Mouse (Mus musculus) lung, adult 2 months (tissue): Measurements from ENCODE around the gene Grcc10. TPM values are rescaled to one million over a fixed set of nuclear protein-coding genes. Genes with fewer than 3 reads are reported as not detected.

Experiments used
- DNase-seq: peaks from one replicate; pipeline ENCODE4 v3.0.0; 2022
- H3K4me1 ChIP-seq: fragments of 200-500 bp; 2 replicates; pipeline ENCODE4 v1.6.1; 2011; ENCODE audit warnings: low read length; ENCODE audit not compliant: control insufficient read depth, insufficient read depth
- H3K4me3 ChIP-seq: fragments of 200-500 bp; replicated peaks from 2 replicates; pipeline ENCODE3; 2011; ENCODE audit warnings: low read depth, mild to moderate bottlenecking, control low read depth, low read length; ENCODE audit errors: extremely low read depth
- CTCF ChIP-seq: fragments of 200-500 bp; IDR thresholded peaks from 2 replicates; pipeline ENCODE4 v1.5.1; 2011; ENCODE audit warnings: mild to moderate bottlenecking, low read length, control low read depth; ENCODE audit not compliant: insufficient read depth
- POLR2A ChIP-seq: fragments of 200-500 bp; IDR thresholded peaks from 2 replicates; pipeline ENCODE4 v1.6.1; 2011; ENCODE audit warnings: low read depth, mild to moderate bottlenecking, control low read depth, low read length, borderline replicate concordance; ENCODE audit errors: extremely low read depth
- whole genome bisulfite sequencing: fragments of 180-500 bp; shearing (Covaris S2); methylation state at CpG from one replicate; pipeline ENCODE4 v1.1.7; 2018; 5-methylcytosine and 5-hydroxymethylcytosine counted together
- polyA plus RNA-seq: library from polyadenylated mRNA; depleted of rRNA; stranded (reverse); fragments of >200 nt; gene quantifications from 2 replicates; pipeline ENCODE4 v1.2.3, GENCODE M21; 2012; rRNA removed

Gene Grcc10
- polyA plus RNA-seq = 222 and 226 TPM in 2 replicates

DNA sequence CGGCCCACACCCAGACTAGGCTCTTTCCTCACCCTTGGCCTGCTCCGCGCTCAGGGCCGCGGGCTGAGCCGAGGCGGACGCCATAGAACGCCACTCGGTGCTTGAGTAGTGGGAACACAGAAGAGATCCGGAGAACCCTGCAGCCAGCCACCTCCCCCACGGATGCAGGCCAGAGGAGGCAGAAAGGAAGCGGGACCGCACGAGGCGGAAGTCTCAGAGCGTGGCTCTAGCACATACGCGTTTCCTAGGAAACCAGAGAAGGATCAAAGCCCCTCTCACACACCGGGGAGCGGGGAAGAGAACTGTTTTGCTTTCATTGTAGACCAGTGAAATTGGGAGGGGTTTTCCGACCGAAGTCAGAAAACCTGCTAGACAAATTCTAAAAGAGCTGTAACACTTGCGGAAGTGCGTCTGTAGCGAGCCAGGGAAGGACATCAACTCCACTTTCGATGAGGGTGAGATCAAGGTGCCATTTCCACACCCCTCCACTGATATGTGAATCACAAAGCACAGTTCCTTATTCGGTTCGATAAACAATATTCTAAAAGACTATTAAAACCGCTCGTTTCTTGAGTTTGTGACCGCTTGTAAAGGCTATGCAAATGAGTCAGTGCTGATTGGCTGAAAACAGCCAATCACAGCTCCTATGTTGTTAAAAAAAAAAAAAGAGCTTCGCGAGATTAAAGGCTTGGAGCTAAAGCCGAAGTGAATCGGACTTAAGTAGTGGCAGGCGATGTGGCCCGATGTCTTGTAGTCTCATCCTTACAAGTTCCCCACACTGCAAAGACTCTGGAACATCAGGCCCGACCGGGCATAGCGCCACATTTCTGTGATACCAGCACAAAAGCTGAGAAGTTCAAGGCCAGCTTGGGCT lies at the start of gene Grcc10:
TSS of gene Grcc10 (minus strand) at position 487 of the 874 bp plus-strand sequence.
- DNase-seq = peak; percentile 88
- WGBS = under 1% methylated on average over 41 of the region's 41 CpGs
- Histone ChIP-seq H3K4me3 (peak within 1 kb of the TSS; percentile 70), H3K4me1 (peaks cover 8% of the 10 kb centered on the region)
- TF ChIP-seq CTCF (no peak), POLR2A (peak; percentile 82; the same call in 1 of the 2 replicates)

DNA sequence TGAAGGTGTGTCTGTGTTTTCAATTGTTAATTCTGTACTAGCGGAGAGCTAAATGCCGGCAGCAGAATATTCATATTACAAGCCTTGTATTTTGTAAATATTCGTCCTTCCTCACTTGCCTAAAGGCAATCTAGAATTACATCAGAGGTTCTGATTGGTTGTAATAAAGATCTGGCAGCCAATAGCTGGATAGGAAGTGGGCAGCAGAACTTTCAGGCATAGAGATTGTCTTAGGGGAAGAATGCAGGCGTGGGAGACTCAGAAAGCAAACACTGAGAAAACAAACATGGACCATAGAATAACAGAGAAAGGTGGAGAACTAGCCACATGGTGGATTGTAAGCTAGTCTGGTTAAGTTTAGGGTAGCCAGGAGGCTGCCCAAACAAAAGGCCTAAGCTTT lies 48.9 kb upstream of the Grcc10 start:
- Histone ChIP-seq H3K4me3 (no peak overlapping the region), H3K4me1 (no peaks in the 10 kb centered on the region)
- TF ChIP-seq POLR2A = no peak
- no peak for TF ChIP-seq CTCF
- DNase-seq = no peak
- 51% methylated on average over 4 of the region's 4 CpGs for WGBS

DNA sequence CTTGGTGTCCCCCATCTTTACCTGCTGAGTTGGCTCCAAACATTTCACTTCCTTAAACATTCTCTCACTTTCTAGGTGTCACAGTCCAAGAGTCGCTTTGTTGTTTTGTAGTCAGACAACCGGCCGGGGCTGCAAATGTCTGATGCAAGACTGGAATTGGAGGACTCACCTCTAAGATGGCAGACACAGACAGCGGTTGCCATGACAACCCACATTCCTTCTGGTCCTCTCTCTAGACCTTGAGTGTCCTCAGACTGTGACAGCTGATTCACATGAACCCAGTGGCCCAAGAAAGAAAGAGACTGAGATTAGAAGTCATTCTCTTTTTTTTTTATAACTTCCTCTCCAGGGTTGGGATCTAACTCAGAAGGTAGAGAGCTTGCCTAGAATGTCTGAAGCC lies 48.3 kb upstream of the Grcc10 start:
- no peak for TF ChIP-seq POLR2A
- TF ChIP-seq CTCF = no peak
- WGBS = 74% methylated on average over 4 of the region's 4 CpGs
- DNase-seq = no peak
- Histone ChIP-seq H3K4me3 (no peak overlapping the region), H3K4me1 (no peaks in the 10 kb centered on the region)

DNA sequence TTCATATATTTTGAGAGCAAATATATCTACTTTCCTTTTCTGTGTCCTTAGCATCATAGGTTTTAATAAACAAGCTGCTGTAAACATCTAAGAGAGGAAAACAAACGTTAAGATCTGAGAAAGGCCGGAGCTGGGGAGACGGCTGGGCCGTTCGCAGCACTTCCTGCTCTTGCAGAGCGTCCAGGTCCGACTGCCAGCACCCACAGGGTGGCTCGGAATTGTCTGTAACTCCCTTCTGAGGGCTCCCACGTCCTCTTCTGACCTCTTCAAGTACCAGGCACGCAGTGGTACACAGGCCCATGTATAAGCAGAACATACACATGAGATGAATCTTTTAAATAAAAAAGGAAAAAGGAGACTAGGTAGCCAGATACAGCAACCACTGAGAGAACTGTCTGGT lies 46.5 kb upstream of the Grcc10 start:
- H3K4me3 ChIP-seq = no peak overlapping the region

DNA sequence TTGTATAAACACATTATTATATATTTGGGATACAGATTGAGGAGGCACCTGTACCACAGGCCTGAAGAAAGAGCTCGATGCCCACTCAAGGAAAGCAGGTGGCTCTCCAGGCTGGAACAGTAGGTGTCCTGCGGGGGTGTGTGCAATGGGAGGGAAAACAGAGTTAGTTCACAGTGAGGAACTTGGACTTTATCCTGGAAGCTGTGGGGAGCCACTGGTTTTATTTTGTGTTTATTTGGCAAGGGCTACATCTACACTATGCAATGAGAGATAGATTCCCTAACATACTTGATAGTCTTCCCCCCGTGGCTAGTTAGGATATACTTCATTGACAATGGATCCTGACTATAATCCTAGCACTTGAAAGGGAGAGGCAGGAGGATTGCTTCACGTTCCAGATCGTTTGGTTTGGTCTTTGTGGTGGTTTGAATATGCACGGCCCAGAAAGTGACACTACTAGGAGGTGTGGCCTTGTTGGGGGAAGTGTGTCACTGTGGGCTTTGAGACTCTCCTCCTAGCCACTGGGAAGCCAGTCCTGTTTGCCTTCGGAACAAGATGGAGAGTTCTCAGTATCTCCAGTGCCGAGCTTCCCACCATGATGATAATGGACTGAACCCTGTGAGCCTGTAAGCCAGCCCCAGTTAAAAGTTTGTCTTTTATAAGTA lies 45.7 kb upstream of the Grcc10 start:
- no peak for DNase-seq
- WGBS = 46% methylated on average over 8 of the region's 8 CpGs
- Histone ChIP-seq H3K4me1 (no peaks in the 10 kb centered on the region), H3K4me3 (no peak overlapping the region)
- TF ChIP-seq POLR2A (no peak), CTCF (no peak)

More for the DNA sequence above, 46.5 kb upstream of the Grcc10 start:
- TF ChIP-seq CTCF (no peak), POLR2A (no peak)
- no peak for DNase-seq
- 53% methylated on average over 10 of the region's 10 CpGs for WGBS
- no peaks in the 10 kb centered on the region for H3K4me1 ChIP-seq

DNA sequence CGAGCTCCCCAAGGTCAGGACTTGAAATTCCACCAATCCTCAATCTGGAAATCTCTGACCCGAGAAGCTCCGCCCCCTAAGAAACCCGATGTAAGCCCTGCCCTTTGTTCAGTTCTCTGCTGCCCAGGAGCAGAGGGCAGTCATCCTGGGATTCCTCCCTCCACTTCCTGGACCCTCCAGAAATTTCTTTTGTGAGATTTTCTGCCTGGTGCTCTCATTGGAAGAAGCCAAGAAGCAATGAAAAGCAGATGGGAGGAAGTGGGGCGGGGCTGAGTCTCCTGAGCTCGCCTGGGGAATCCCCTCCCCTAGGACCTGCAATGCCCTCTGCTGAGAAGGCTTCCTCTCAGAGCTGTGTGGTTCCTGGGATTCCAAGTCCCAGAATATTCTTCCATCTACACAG lies 41.3 kb upstream of the Grcc10 start:
- Histone ChIP-seq H3K4me1 (peaks cover 3% of the 10 kb centered on the region; the same call in 1 of the 2 replicates), H3K4me3 (no peak overlapping the region)
- peak; percentile 24 for DNase-seq
- no peak for TF ChIP-seq CTCF
- no peak for TF ChIP-seq POLR2A
- WGBS = 16% methylated on average over 6 of the region's 6 CpGs

DNA sequence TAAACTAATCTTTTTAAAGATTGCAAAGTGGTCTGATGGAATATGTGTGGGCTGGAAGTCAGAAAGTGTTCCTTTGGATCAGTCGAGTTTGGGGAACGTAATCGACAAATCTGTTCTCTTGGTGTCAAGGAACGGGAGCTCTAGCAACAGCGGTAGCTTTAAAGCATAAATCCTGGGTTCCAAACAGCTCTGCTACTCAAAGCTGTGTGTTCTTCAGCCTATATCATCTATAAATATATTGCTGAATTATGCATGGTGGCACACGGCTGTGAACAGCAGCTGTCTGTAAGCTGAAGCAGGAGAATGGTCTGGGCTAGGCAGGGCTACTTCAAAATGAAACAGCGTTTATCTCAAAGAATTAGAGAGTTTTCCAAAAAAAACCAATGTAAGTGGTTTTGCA lies 39.7 kb upstream of the Grcc10 start:
- no peak overlapping the region for H3K4me3 ChIP-seq
- 84% methylated on average over 7 of the region's 7 CpGs for WGBS
- TF ChIP-seq CTCF (no peak), POLR2A (no peak)
- peaks cover 3% of the 10 kb centered on the region; the same call in 1 of the 2 replicates for H3K4me1 ChIP-seq
- DNase-seq = no peak

DNA sequence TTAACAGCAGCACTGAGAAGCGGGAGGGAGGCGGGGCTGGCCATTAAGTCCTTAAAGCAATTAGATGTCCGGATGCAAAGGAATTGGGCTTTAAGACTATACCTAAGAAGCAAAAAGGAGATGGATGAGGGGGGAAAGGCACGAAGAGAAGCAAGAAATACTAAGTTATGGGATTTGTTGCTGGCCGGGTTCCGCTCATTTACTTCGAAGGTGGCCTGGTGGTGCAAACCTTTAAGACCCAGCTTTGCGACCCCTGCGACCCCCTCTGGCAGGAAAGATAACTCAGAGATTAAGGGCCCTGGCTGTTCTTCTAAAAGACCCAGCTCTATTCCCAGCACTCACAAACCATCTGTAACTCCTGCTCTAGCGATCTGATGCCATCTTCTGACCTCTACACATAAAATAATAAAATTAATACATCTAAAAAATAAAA lies 38.8 kb upstream of the Grcc10 start:
- WGBS = 14% methylated on average over 10 of the region's 10 CpGs
- TF ChIP-seq CTCF (no peak), POLR2A (no peak)
- DNase-seq = no peak
- Histone ChIP-seq H3K4me3 (peak overlapping the region; percentile 52), H3K4me1 (peaks cover 3% of the 10 kb centered on the region; the same call in 1 of the 2 replicates)

DNA sequence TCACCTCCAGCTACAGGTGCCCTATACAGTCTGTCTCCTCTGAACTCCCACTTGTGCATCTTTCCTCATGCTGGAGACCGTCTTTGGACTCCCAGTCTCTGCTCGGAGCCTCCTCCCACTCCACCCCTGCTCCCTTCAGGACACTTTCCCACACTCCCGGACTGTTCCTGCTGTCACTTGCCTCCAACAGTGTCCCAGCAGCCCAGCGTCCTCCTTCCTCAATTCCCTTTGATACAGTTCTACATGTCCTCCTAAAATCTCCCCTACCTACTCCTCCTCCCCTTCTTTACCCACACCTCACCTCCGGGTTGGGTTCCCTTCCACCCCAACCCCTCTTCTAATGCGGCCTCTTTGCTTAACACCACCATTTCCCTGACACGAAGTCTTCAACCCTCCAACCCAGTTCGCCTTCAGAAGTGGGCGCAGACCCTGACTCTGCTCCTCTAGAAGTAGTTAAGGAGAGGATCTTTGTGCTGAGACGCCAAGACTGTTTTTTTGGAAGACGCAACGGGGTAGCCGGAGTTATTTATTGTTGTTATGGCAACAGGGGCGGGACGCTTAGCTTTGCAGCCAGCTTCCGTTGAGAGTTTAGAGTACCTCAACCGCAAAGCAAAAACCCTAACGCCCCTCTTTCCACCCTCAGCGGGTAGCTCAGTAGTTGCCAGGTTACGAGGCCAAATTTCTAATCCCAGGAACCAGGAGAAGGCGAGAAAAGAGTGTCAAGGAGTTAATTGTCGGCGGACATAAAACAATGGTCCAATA lies 38.2 kb upstream of the Grcc10 start, which contains the start of gene Lrrc23:
TSS of gene Lrrc23 (minus strand) at position 506 of the 762 bp plus-strand sequence.
- peak; percentile 51 for DNase-seq
- peak within 1 kb of the TSS; percentile 69 for H3K4me3 ChIP-seq
- 1% methylated on average over 23 of the region's 23 CpGs for WGBS
- H3K4me1 ChIP-seq = peaks cover 3% of the 10 kb centered on the region; the same call in 1 of the 2 replicates
- TF ChIP-seq CTCF = no peak
- TF ChIP-seq POLR2A = no peak
